ENCODE assay signal across 8 mouse cellular contexts in genomic region chr2:84810886-84811577, GRCm38 (mm10). TPM values are rescaled to one million over a fixed set of nuclear protein-coding genes. Genes with fewer than 3 reads are reported as not detected.
DNase-seq lines count a peak whose midpoint lies in the region; ATAC-seq and TF ChIP-seq lines count a peak whose summit lies in the region.

No protein-coding gene starts in this region.

- H3K27me3 ChIP-seq in heart, embryonic 10.5 days (ENCODE audit: insufficient read depth, poor library complexity, severe bottlenecking) = 0 out of 2 replicates have a peak, but pooled peaks cover 4% of the 10 kb centered on the region
- H3K27me3 ChIP-seq in kidney, embryonic 14.5 days (ENCODE audit: control insufficient read depth, insufficient read depth, low read length) = no peaks in the 10 kb centered on the region
- H3K27me3 ChIP-seq in limb, embryonic 13.5 days = no peaks in the 10 kb centered on the region
- H3K27me3 ChIP-seq in midbrain, embryonic 15.5 days (replicated peaks) = no peaks in the 10 kb centered on the region

- H3K4me2 ChIP-seq in kidney, embryonic 14.5 days (replicated peaks; ENCODE audit: low read depth, low read length) = peak overlapping the region; percentile 42
- peak overlapping the region; percentile 60 for H3K4me2 ChIP-seq in limb, embryonic 13.5 days (replicated peaks)
- peak overlapping the region; percentile 45 for H3K4me2 ChIP-seq in midbrain, embryonic 15.5 days

- H3K4me3 ChIP-seq in bone marrow, adult 2 months (replicated peaks; ENCODE audit: control insufficient read depth, low read depth, low read length) = peak overlapping the region; percentile 48
- peak overlapping the region; percentile 42 for H3K4me3 ChIP-seq in heart, embryonic 10.5 days
- H3K4me3 ChIP-seq in kidney, embryonic 14.5 days (ENCODE audit: low read length) = peak overlapping the region; percentile 22; the same call in 1 of the 2 replicates
- peak overlapping the region; percentile 26 for H3K4me3 ChIP-seq in limb, embryonic 13.5 days
- H3K4me3 ChIP-seq in midbrain, embryonic 15.5 days = peak overlapping the region; percentile 14; the same call in 1 of the 2 replicates

- peaks cover 21% of the 10 kb centered on the region for H3K36me3 ChIP-seq in heart, embryonic 10.5 days
- no peaks in the 10 kb centered on the region for H3K36me3 ChIP-seq in kidney, embryonic 14.5 days (ENCODE audit: control insufficient read depth, insufficient read depth, low read length)
- no peaks in the 10 kb centered on the region for H3K36me3 ChIP-seq in limb, embryonic 13.5 days
- no peaks in the 10 kb centered on the region for H3K36me3 ChIP-seq in midbrain, embryonic 15.5 days (replicated peaks)

- TF ChIP-seq POLR2A in bone marrow, adult 2 months (IDR thresholded peaks at IDR 0.05; ENCODE audit: borderline replicate concordance, control insufficient read depth, low read depth, low read length) = no peak; the same call in 1 of the 2 replicates

- H3K9ac ChIP-seq in kidney, embryonic 14.5 days (ENCODE audit: low read depth, low read length) = 0 out of 2 replicates have a peak overlapping the region, but pooled peaks have one; percentile 1
- peak overlapping the region; percentile 48; the same call in 1 of the 2 replicates for H3K9ac ChIP-seq in limb, embryonic 13.5 days
- no peak overlapping the region for H3K9ac ChIP-seq in midbrain, embryonic 15.5 days

- peaks cover 4% of the 10 kb centered on the region for H3K4me1 ChIP-seq in bone marrow, adult 2 months (ENCODE audit: control insufficient read depth, insufficient read depth, low read length)
- H3K4me1 ChIP-seq in heart, embryonic 10.5 days = peaks cover 31% of the 10 kb centered on the region
- peaks cover 5% of the 10 kb centered on the region; the same call in 1 of the 2 replicates for H3K4me1 ChIP-seq in kidney, embryonic 14.5 days (ENCODE audit: control insufficient read depth, insufficient read depth, low read length)
- peaks cover 6% of the 10 kb centered on the region; the same call in 1 of the 2 replicates for H3K4me1 ChIP-seq in limb, embryonic 13.5 days
- peaks cover 4% of the 10 kb centered on the region; the same call in 1 of the 2 replicates for H3K4me1 ChIP-seq in midbrain, embryonic 15.5 days

- peaks cover 2% of the 10 kb centered on the region; the same call in 1 of the 2 replicates for H3K9me3 ChIP-seq in heart, embryonic 10.5 days
- no peaks in the 10 kb centered on the region for H3K9me3 ChIP-seq in kidney, embryonic 14.5 days (ENCODE audit: control insufficient read depth, low read length)
- no peaks in the 10 kb centered on the region for H3K9me3 ChIP-seq in limb, embryonic 13.5 days
- H3K9me3 ChIP-seq in midbrain, embryonic 15.5 days = no peaks in the 10 kb centered on the region

- ATAC-seq in erythroblast, adult 5-6 weeks (replicated peaks; ENCODE audit: low FRiP score, poor library complexity, severe bottlenecking) = peak; percentile 57
- peak; percentile 79 for ATAC-seq in kidney, embryonic 14.5 days (ENCODE audit: low FRiP score, low TSS enrichment)
- peak; percentile 87 for ATAC-seq in limb, embryonic 13.5 days (ENCODE audit: low FRiP score, low read depth)
- ATAC-seq in midbrain, embryonic 15.5 days (replicated peaks) = peak; percentile 41

- peak overlapping the region; percentile 89 for H3K27ac ChIP-seq in bone marrow, adult 2 months (ENCODE audit: control insufficient read depth, insufficient read depth, low read depth, low read length, poor library complexity)
- peak overlapping the region; percentile 82 for H3K27ac ChIP-seq in heart, embryonic 10.5 days
- H3K27ac ChIP-seq in kidney, embryonic 14.5 days (ENCODE audit: low read depth, low read length) = no peak overlapping the region
- peak overlapping the region; percentile 33; the same call in 1 of the 2 replicates for H3K27ac ChIP-seq in limb, embryonic 13.5 days
- no peak overlapping the region for H3K27ac ChIP-seq in midbrain, embryonic 15.5 days

- 36% methylated on average over 26 of the region's 26 CpGs for WGBS in bone marrow, adult 2 months
- 26% methylated on average over 26 of the region's 26 CpGs for WGBS in heart, embryonic 10.5 days
- 40% methylated on average over 26 of the region's 26 CpGs for WGBS in kidney, embryonic 14.5 days
- WGBS in limb, embryonic 13.5 days = 30% methylated on average over 26 of the region's 26 CpGs
- 40% methylated on average over 26 of the region's 26 CpGs for WGBS in midbrain, embryonic 15.5 days

- peak; percentile 55 for DNase-seq in 3134 (ENCODE audit: extremely low read depth, insufficient read length, low spot score)
- peak; percentile 95 for DNase-seq in heart, embryonic 10.5 days (ENCODE audit: low spot score)
- DNase-seq in spleen, adult 18-20 months = peak; percentile 61 to 81

- peak; percentile 77 for TF ChIP-seq CTCF in bone marrow, adult 2 months (IDR thresholded peaks at IDR 0.05; ENCODE audit: control insufficient read depth, insufficient read depth, low read length)

RNA-seq across cellular contexts. Expression of gene Smtnl1, which starts 11.4 kb away (rescaled TPM):
- polyA plus RNA-seq in bone marrow, adult 2 months (2011; ENCODE audit: insufficient read depth, insufficient read length, low replicate concordance, missing spikeins) = 0.85 TPM in 1 of 2 replicates, not detected in the other
- not detected in 2 replicates for total RNA-seq in erythroblast, adult 5-6 weeks (2015; ENCODE audit: low replicate concordance)
- total RNA-seq in erythroblast, adult 5-6 weeks (2017; ENCODE audit: low replicate concordance) = 2.0 TPM in 1 of 2 replicates, not detected in the other
- 0.18 and 0.19 TPM in 2 replicates for polyA plus RNA-seq in heart, embryonic 10.5 days (2016; fragmentation: Nextera tagmentation; extraction: Ambion mirVana)
- polyA plus RNA-seq in kidney, embryonic 14.5 days (2014; fragmentation: Nextera tagmentation; extraction: Ambion mirVana) = 0.16 and 0.24 TPM in 2 replicates
- 0.14 and 0.27 TPM in 2 replicates for polyA plus RNA-seq in limb, embryonic 13.5 days (2015; fragmentation: Nextera tagmentation; extraction: Ambion mirVana)
- not detected in 2 replicates for polyA plus RNA-seq in midbrain, embryonic 15.5 days (2015; fragmentation: Nextera tagmentation; extraction: Ambion mirVana)

RNA-seq across cellular contexts. Expression of gene Ube2l6, which starts 12.4 kb away (rescaled TPM):
- 140 and 409 TPM in 2 replicates for polyA plus RNA-seq in bone marrow, adult 2 months (2011; ENCODE audit: insufficient read depth, insufficient read length, low replicate concordance, missing spikeins)
- total RNA-seq in erythroblast, adult 5-6 weeks (2015; ENCODE audit: low replicate concordance) = 974 and 1,000 TPM in 2 replicates
- total RNA-seq in erythroblast, adult 5-6 weeks (2017; ENCODE audit: low replicate concordance) = 826 and 843 TPM in 2 replicates
- 51.3 and 65.3 TPM in 2 replicates for polyA plus RNA-seq in heart, embryonic 10.5 days (2016; fragmentation: Nextera tagmentation; extraction: Ambion mirVana)
- 25.3 and 29.0 TPM in 2 replicates for polyA plus RNA-seq in kidney, embryonic 14.5 days (2014; fragmentation: Nextera tagmentation; extraction: Ambion mirVana)
- polyA plus RNA-seq in limb, embryonic 13.5 days (2015; fragmentation: Nextera tagmentation; extraction: Ambion mirVana) = 31.8 and 32.9 TPM in 2 replicates
- 21.6 and 25.7 TPM in 2 replicates for polyA plus RNA-seq in midbrain, embryonic 15.5 days (2015; fragmentation: Nextera tagmentation; extraction: Ambion mirVana)

RNA-seq across cellular contexts. Expression of gene Timm10, which starts 15.8 kb away (rescaled TPM):
- 21.8 and 33.8 TPM in 2 replicates for polyA plus RNA-seq in bone marrow, adult 2 months (2011; ENCODE audit: insufficient read depth, insufficient read length, low replicate concordance, missing spikeins)
- total RNA-seq in erythroblast, adult 5-6 weeks (2015; ENCODE audit: low replicate concordance) = 28.6 and 43.9 TPM in 2 replicates
- total RNA-seq in erythroblast, adult 5-6 weeks (2017; ENCODE audit: low replicate concordance) = 5.2 and 22.2 TPM in 2 replicates
- 82.9 and 92.9 TPM in 2 replicates for polyA plus RNA-seq in heart, embryonic 10.5 days (2016; fragmentation: Nextera tagmentation; extraction: Ambion mirVana)
- polyA plus RNA-seq in kidney, embryonic 14.5 days (2014; fragmentation: Nextera tagmentation; extraction: Ambion mirVana) = 65.3 and 79.4 TPM in 2 replicates
- 47.8 and 51.3 TPM in 2 replicates for polyA plus RNA-seq in limb, embryonic 13.5 days (2015; fragmentation: Nextera tagmentation; extraction: Ambion mirVana)
- 70.1 and 82.8 TPM in 2 replicates for polyA plus RNA-seq in midbrain, embryonic 15.5 days (2015; fragmentation: Nextera tagmentation; extraction: Ambion mirVana)

RNA-seq across cellular contexts. Expression of gene Slc43a1, which starts 27.6 kb away (rescaled TPM):
- polyA plus RNA-seq in bone marrow, adult 2 months (2011; ENCODE audit: insufficient read depth, insufficient read length, low replicate concordance, missing spikeins) = 142 and 195 TPM in 2 replicates
- total RNA-seq in erythroblast, adult 5-6 weeks (2015; ENCODE audit: low replicate concordance) = 756 and 864 TPM in 2 replicates
- total RNA-seq in erythroblast, adult 5-6 weeks (2017; ENCODE audit: low replicate concordance) = 516 and 701 TPM in 2 replicates
- 38.9 and 41.0 TPM in 2 replicates for polyA plus RNA-seq in heart, embryonic 10.5 days (2016; fragmentation: Nextera tagmentation; extraction: Ambion mirVana)
- 15.5 and 19.4 TPM in 2 replicates for polyA plus RNA-seq in kidney, embryonic 14.5 days (2014; fragmentation: Nextera tagmentation; extraction: Ambion mirVana)
- polyA plus RNA-seq in limb, embryonic 13.5 days (2015; fragmentation: Nextera tagmentation; extraction: Ambion mirVana) = 16.8 and 18.9 TPM in 2 replicates
- 1.2 and 1.9 TPM in 2 replicates for polyA plus RNA-seq in midbrain, embryonic 15.5 days (2015; fragmentation: Nextera tagmentation; extraction: Ambion mirVana)

RNA-seq across cellular contexts. Expression of gene Serping1, which starts 35.8 kb away (rescaled TPM):
- 29.0 and 29.7 TPM in 2 replicates for polyA plus RNA-seq in bone marrow, adult 2 months (2011; ENCODE audit: insufficient read depth, insufficient read length, low replicate concordance, missing spikeins)
- total RNA-seq in erythroblast, adult 5-6 weeks (2015; ENCODE audit: low replicate concordance) = 4.2 and 7.3 TPM in 2 replicates
- 2.1 and 3.1 TPM in 2 replicates for total RNA-seq in erythroblast, adult 5-6 weeks (2017; ENCODE audit: low replicate concordance)
- polyA plus RNA-seq in heart, embryonic 10.5 days (2016; fragmentation: Nextera tagmentation; extraction: Ambion mirVana) = 22.0 and 28.5 TPM in 2 replicates
- 81.7 and 85.8 TPM in 2 replicates for polyA plus RNA-seq in kidney, embryonic 14.5 days (2014; fragmentation: Nextera tagmentation; extraction: Ambion mirVana)
- 25.4 and 30.1 TPM in 2 replicates for polyA plus RNA-seq in limb, embryonic 13.5 days (2015; fragmentation: Nextera tagmentation; extraction: Ambion mirVana)
- 32.9 and 37.0 TPM in 2 replicates for polyA plus RNA-seq in midbrain, embryonic 15.5 days (2015; fragmentation: Nextera tagmentation; extraction: Ambion mirVana)

Comparison
In these comparisons a context has a peak if more than half of its experiments do, and no peak if none do; other contexts are left out.
1. H3K27ac ChIP-seq: peak in bone marrow, adult 2 months (single experiment), heart, embryonic 10.5 days (single experiment) and limb, embryonic 13.5 days (single experiment); none in kidney, embryonic 14.5 days (single experiment) and midbrain, embryonic 15.5 days (single experiment).
2. Peak in every context shown above with its lines, with median percentiles within 50 percentile points of each other: DNase-seq, H3K4me3 ChIP-seq, ATAC-seq and H3K4me2 ChIP-seq.